Mouse (Mus musculus): ENCODE results near the gene Fcrl6. TPM values are rescaled to one million over a fixed set of nuclear protein-coding genes. Genes with fewer than 3 reads are reported as not detected.

Fcrl6 gene
- total and polyA plus RNA-seq, 3 experiments, result not detected

DNA sequence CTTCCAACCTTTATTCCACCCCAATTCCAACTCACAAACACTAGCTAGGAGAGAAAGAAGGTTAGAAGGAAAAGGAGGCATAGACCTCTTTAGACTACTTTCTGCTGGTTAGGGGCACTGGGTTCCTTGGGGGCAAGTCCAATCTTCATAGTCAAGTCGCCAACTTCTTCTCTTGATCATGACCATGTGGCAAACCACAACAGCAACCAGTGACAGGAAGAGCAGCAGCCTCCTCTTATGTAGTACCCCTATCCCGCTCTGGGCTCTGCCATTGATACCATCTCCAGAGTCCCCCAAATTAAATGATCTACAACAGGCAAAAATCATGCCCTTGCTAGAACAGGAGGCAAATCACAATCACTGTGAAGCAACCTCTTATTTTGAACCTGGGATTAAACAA lies 8.4 kb downstream of the Fcrl6 start:
- H3K27ac ChIP-seq (ENCODE audit: insufficient read depth, low read depth), result no peak overlapping the region
- in situ Hi-C loops (cut with MboI; ENCODE audit: low pct_ligation_motif_present, low pct_unique_long_range_greater_than_20kb, low sequenced_read_pairs), result no loop called here
- dilution Hi-C loops (cut with MboI; ENCODE audit: extremely low pct_ligation_motif_present, extremely low pct_unique_long_range_greater_than_20kb, low sequenced_read_pairs), result no loop called here

DNA sequence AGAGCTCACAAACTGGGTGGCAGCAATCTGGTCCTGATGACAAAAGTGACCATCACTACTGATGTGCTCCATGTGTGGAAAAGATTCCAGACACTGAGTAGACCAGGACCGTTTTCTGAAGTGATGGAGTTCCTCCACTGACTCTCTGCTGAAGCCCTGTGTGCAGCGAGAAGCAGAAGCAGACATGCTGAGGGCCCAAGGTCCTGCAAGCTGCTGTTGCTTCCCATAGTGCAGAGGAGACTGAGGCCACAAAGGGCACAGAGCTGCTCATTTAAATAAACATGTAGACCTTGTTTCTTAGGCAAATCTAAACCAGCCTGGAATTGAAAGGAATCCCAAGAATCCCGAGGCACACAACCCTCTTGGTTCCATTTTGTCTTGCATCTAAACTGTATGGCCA lies 9.0 kb downstream of the Fcrl6 start:
- in situ Hi-C loops (cut with MboI; ENCODE audit: low pct_ligation_motif_present, low pct_unique_long_range_greater_than_20kb, low sequenced_read_pairs) (no loop called here), dilution Hi-C loops (cut with MboI; ENCODE audit: extremely low pct_ligation_motif_present, extremely low pct_unique_long_range_greater_than_20kb, low sequenced_read_pairs) (no loop called here)
- no peaks in the 10 kb centered on the region for H3K9me3 ChIP-seq (replicated peaks; ENCODE audit: low read length)
- no peak overlapping the region for H3K4me2 ChIP-seq (ENCODE audit: insufficient read depth, low read depth, poor library complexity, severe bottlenecking)
- peaks cover 7% of the 10 kb centered on the region for H3K27me3 ChIP-seq (replicated peaks)
- TF ChIP-seq ZC3H11A (IDR thresholded peaks at IDR 0.05; ENCODE audit: low read depth, low read length) (no peak), HCFC1 (IDR thresholded peaks at IDR 0.05; ENCODE audit: low read depth, low read length) (no peak), ETS1 (conservative IDR thresholded peaks at IDR 0.05; ENCODE audit: low read depth, low read length) (no peak), CHD1 (IDR thresholded peaks at IDR 0.05; ENCODE audit: low read depth, low read length) (no peak), TCF12 (IDR thresholded peaks at IDR 0.05; ENCODE audit: low read depth, low read length) (no peak), NELFE (IDR thresholded peaks at IDR 0.05; ENCODE audit: low read depth, low read length) (no peak), CHD2 (IDR thresholded peaks at IDR 0.05; ENCODE audit: low read length) (no peak), E2F4 (IDR thresholded peaks at IDR 0.05; ENCODE audit: insufficient replicate concordance, low read depth, low read length) (no peak), MEF2A (IDR thresholded peaks at IDR 0.05; ENCODE audit: borderline replicate concordance, low read depth, low read length) (no peak)
- H3K4me1 ChIP-seq (ENCODE audit: control insufficient read depth in 1 of 2, insufficient read depth in 2 of 2), result peaks cover 8 to 16% of the 10 kb centered on the region in 2 experiments
- no peaks in the 10 kb centered on the region for H3K36me3 ChIP-seq (replicated peaks in 1 of 2; ENCODE audit: control insufficient read depth in 1 of 2, insufficient read depth in 1 of 2, low read length in 1 of 2)
- H3K4me3 ChIP-seq (replicated peaks in 1 of 3; ENCODE audit: low read depth in 2 of 3, low read length in 2 of 3, poor library complexity in 1 of 3), result no peak overlapping the region
- no peaks in the 10 kb centered on the region for H3K79me2 ChIP-seq (replicated peaks; ENCODE audit: control insufficient read depth, extremely low read depth, insufficient read depth, poor library complexity, severe bottlenecking)
- no peak overlapping the region for H3K27ac ChIP-seq (ENCODE audit: insufficient read depth, low read depth)
- no peak overlapping the region for H3K9ac ChIP-seq (ENCODE audit: insufficient read depth, low read depth)
- DNase-seq (ENCODE audit: extremely low read depth), result no peak

More for the DNA sequence above, 8.4 kb downstream of the Fcrl6 start:
- Histone ChIP-seq H3K36me3 (replicated peaks in 1 of 2; ENCODE audit: control insufficient read depth in 1 of 2, insufficient read depth in 1 of 2, low read length in 1 of 2) (no peaks in the 10 kb centered on the region), H3K79me2 (replicated peaks; ENCODE audit: control insufficient read depth, extremely low read depth, insufficient read depth, poor library complexity, severe bottlenecking) (no peaks in the 10 kb centered on the region), H3K4me2 (ENCODE audit: insufficient read depth, low read depth, poor library complexity, severe bottlenecking) (no peak overlapping the region), H3K9ac (ENCODE audit: insufficient read depth, low read depth) (no peak overlapping the region), H3K9me3 (replicated peaks; ENCODE audit: low read length) (no peaks in the 10 kb centered on the region), H3K4me3 (replicated peaks in 1 of 3; ENCODE audit: low read depth in 2 of 3, low read length in 2 of 3, poor library complexity in 1 of 3) (no peak overlapping the region), H3K4me1 (ENCODE audit: control insufficient read depth in 1 of 2, insufficient read depth in 2 of 2) (peaks cover 8 to 16% of the 10 kb centered on the region in 2 experiments), H3K27me3 (replicated peaks) (peaks cover 13% of the 10 kb centered on the region)
- no peak for DNase-seq (ENCODE audit: extremely low read depth)
- no peak for TF ChIP-seq POLR2AphosphoS2 (IDR thresholded peaks at IDR 0.05; ENCODE audit: low read depth, low read length)
- no peak for TF ChIP-seq CHD2 (IDR thresholded peaks at IDR 0.05; ENCODE audit: low read length)
- TF ChIP-seq JUN (IDR thresholded peaks at IDR 0.05; ENCODE audit: insufficient read depth, low read depth, low read length), result no peak
- no peak for TF ChIP-seq SIN3A (IDR thresholded peaks at IDR 0.05; ENCODE audit: low read length)
- no peak for TF ChIP-seq GABPA (IDR thresholded peaks at IDR 0.05; ENCODE audit: insufficient replicate concordance, low read depth, low read length)
- TF ChIP-seq CTCF (conservative IDR thresholded peaks at IDR 0.05 in 1 of 2, IDR thresholded peaks at IDR 0.05 in 1 of 2; ENCODE audit: low read depth in 2 of 2, low read length in 2 of 2), result no peak
- TF ChIP-seq BHLHE40 (IDR thresholded peaks at IDR 0.05; ENCODE audit: low read depth, low read length), result no peak
- no peak for TF ChIP-seq IRF4 (IDR thresholded peaks at IDR 0.05; ENCODE audit: low read depth, low read length)
